Mouse (Mus musculus): ENCODE data around the gene Rora. TPM values are rescaled to one million over a fixed set of nuclear protein-coding genes. Genes with fewer than 3 reads are reported as not detected.

Gene Rora
- polyA plus RNA-seq, 1 experiment from 2014 or later = 6.1 TPM

GRCm38 (mm10) chr9:69319913-69320634 is 666.5 kb downstream of the Rora start:
- peaks cover 55% of the 10 kb centered on the region for H3K4me1 ChIP-seq
- 48% methylated on average over 10 of the region's 10 CpGs for WGBS
- ATAC-seq (ENCODE audit: extremely low read depth, insufficient number of reproducible peaks, low FRiP score, low TSS enrichment) = no peak

GRCm38 (mm10) chr9:69320635-69321027 is 667.0 kb downstream of the Rora start:
- Histone ChIP-seq H3K9ac (no peak overlapping the region), H3K27ac (replicated peaks) (no peak overlapping the region), H3K4me3 (no peak overlapping the region), H3K36me3 (no peaks in the 10 kb centered on the region), H3K4me2 (no peak overlapping the region), H3K27me3 (replicated peaks) (no peaks in the 10 kb centered on the region), H3K9me3 (no peaks in the 10 kb centered on the region), H3K4me1 (peaks cover 49% of the 10 kb centered on the region)
- ATAC-seq (ENCODE audit: extremely low read depth, insufficient number of reproducible peaks, low FRiP score, low TSS enrichment) = no peak
- 60% methylated on average over 3 of the region's 3 CpGs for WGBS

More at GRCm38 (mm10) chr9:69319913-69320634, 666.5 kb downstream of the Rora start:
- Histone ChIP-seq H3K36me3 (no peaks in the 10 kb centered on the region), H3K27ac (replicated peaks) (no peak overlapping the region), H3K9ac (no peak overlapping the region), H3K4me3 (no peak overlapping the region), H3K27me3 (replicated peaks) (no peaks in the 10 kb centered on the region), H3K9me3 (no peaks in the 10 kb centered on the region), H3K4me2 (no peak overlapping the region)

- 91% methylated on average over 1 of the region's 1 CpGs for WGBS
- no peak for ATAC-seq (ENCODE audit: extremely low read depth, insufficient number of reproducible peaks, low FRiP score, low TSS enrichment)
Observed at GRCm38 (mm10) chr9:69321956-69322355, 668.4 kb downstream of the Rora start.

DNA sequence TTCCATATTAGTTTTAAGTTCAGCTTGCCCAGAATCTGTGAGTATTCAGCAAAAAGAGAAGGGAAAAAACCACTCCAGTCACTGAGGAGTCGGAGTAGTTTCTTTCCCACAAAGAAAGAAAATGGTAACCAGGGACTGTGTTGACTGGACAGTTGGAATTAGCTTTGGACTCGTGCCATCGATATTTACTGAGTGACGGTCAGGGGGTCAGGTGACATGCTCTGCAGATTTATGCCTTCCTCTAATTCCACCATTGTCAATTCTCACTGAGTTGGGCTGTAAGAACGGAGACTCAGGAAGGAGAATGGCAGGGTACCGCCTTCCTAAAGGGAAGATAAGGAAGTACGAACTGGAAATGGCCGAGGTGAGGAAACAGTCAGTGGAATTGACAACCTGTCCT is 670.2 kb downstream of the Rora start:
- H3K4me1 ChIP-seq = peaks cover 45% of the 10 kb centered on the region
- no peak overlapping the region for H3K9ac ChIP-seq
- H3K36me3 ChIP-seq = no peaks in the 10 kb centered on the region
- H3K9me3 ChIP-seq = no peaks in the 10 kb centered on the region
- WGBS = 38% methylated on average over 8 of the region's 8 CpGs
- no peaks in the 10 kb centered on the region for H3K27me3 ChIP-seq (replicated peaks)
- no peak overlapping the region for H3K4me3 ChIP-seq
- H3K4me2 ChIP-seq = peak overlapping the region; percentile 25
- no peak for ATAC-seq (ENCODE audit: extremely low read depth, insufficient number of reproducible peaks, low FRiP score, low TSS enrichment)
- H3K27ac ChIP-seq (replicated peaks) = peak overlapping the region; percentile 36

More at GRCm38 (mm10) chr9:69321956-69322355, 668.4 kb downstream of the Rora start:
- Histone ChIP-seq H3K27ac (replicated peaks) (no peak overlapping the region), H3K4me2 (no peak overlapping the region), H3K9ac (no peak overlapping the region), H3K4me3 (no peak overlapping the region), H3K27me3 (replicated peaks) (no peaks in the 10 kb centered on the region), H3K9me3 (no peaks in the 10 kb centered on the region), H3K36me3 (no peaks in the 10 kb centered on the region), H3K4me1 (peaks cover 52% of the 10 kb centered on the region)

DNA sequence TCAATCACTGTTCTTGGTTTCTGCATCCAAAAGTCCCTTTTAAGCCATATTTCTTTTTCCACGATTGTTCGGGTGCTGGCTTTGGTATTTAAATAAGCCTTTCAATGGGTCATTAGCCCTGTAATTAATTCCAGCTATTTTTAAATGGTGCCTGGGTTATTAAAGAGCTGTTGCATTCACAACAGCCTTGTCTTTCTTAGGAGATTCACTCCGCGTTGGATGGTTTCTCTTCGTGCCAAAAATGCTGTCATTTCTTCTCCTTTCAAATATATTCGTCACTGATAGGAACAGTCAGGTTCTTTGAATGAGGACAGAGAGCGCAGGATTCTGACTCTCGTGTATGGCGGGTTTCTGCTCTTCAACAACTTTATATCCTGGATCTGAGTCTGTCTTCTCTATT is 673.5 kb downstream of the Rora start:
- no peaks in the 10 kb centered on the region for H3K9me3 ChIP-seq
- no peaks in the 10 kb centered on the region for H3K27me3 ChIP-seq (replicated peaks)
- no peak overlapping the region for H3K27ac ChIP-seq (replicated peaks)
- H3K9ac ChIP-seq = no peak overlapping the region
- no peak overlapping the region for H3K4me2 ChIP-seq
- no peaks in the 10 kb centered on the region for H3K36me3 ChIP-seq
- peaks cover 34% of the 10 kb centered on the region for H3K4me1 ChIP-seq
- no peak for ATAC-seq (ENCODE audit: extremely low read depth, insufficient number of reproducible peaks, low FRiP score, low TSS enrichment)
- WGBS = 81% methylated on average over 9 of the region's 9 CpGs
- no peak overlapping the region for H3K4me3 ChIP-seq

DNA sequence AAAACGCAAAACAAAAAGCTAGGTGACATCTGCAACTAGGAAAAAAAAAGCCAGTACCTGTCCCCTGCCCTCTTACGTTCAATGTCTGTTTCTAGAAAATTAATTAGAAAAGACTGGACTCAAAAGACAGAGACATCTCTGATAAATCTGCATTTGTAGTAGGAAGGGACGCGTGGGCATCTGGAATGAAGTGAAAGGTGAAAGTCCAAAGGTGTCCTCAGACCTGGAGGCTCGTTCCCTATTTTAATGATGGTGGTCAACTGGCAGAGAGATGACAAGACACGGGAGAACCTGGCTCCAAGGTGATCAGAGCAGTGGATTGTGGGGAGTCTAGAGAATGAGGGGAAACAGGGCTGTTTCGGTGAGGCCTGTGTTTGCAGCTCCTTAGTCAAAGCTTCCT is 674.0 kb downstream of the Rora start:
- Histone ChIP-seq H3K4me2 (no peak overlapping the region), H3K27me3 (replicated peaks) (no peaks in the 10 kb centered on the region), H3K36me3 (no peaks in the 10 kb centered on the region), H3K4me3 (no peak overlapping the region), H3K4me1 (peaks cover 31% of the 10 kb centered on the region), H3K9me3 (no peaks in the 10 kb centered on the region), H3K27ac (replicated peaks) (no peak overlapping the region), H3K9ac (no peak overlapping the region)
- no peak for ATAC-seq (ENCODE audit: extremely low read depth, insufficient number of reproducible peaks, low FRiP score, low TSS enrichment)
- WGBS = 87% methylated on average over 7 of the region's 7 CpGs

- Histone ChIP-seq H3K36me3 (no peaks in the 10 kb centered on the region), H3K4me2 (no peak overlapping the region), H3K9me3 (no peaks in the 10 kb centered on the region), H3K27me3 (replicated peaks) (no peaks in the 10 kb centered on the region), H3K27ac (replicated peaks) (no peak overlapping the region), H3K4me1 (peaks cover 20% of the 10 kb centered on the region), H3K4me3 (no peak overlapping the region), H3K9ac (no peak overlapping the region)
- 87% methylated on average over 3 of the region's 3 CpGs for WGBS
- ATAC-seq (ENCODE audit: extremely low read depth, insufficient number of reproducible peaks, low FRiP score, low TSS enrichment) = no peak
Observed at GRCm38 (mm10) chr9:69331790-69332189, 678.2 kb downstream of the Rora start.

DNA sequence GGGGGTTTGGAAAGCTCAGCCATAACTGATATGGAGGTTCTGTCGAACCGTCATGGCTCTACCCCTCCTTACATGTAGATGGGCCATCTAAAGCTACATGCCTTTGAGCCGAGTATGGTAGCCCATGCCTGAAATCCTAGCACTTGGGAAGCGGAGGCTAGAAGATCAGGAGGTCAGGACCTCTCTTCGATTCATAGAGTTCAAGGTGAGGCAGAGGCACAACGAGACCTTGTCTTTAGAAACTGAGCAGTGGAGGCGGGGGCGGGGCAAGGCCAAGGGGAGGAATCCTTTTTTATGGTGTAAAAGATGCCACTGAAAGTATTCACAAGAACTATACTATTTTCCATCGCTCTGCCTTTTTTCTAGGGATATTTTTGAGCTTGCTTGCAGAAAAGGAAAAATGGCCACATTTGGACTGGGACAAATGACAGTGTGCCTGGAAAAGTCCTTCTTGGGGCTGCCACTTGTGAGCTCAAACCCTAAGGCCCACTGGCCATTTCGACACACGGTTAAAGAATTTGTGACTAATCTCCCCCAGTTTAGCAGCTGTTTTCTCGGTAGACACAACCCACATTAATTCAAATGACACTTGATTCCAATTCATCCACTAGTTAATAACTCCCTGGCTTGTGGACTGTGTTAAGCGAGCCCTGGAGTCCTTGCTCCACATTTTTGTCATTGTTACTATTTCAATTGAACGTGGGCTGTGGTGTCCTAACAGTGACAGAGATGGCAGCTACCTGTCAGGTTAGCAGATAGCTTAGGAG is 679.4 kb downstream of the Rora start:
- ATAC-seq (ENCODE audit: extremely low read depth, insufficient number of reproducible peaks, low FRiP score, low TSS enrichment) = no peak
- Histone ChIP-seq H3K27me3 (replicated peaks) (no peaks in the 10 kb centered on the region), H3K4me2 (no peak overlapping the region), H3K27ac (replicated peaks) (no peak overlapping the region), H3K9me3 (no peaks in the 10 kb centered on the region), H3K4me3 (no peak overlapping the region), H3K4me1 (peaks cover 28% of the 10 kb centered on the region), H3K36me3 (no peaks in the 10 kb centered on the region), H3K9ac (no peak overlapping the region)
- WGBS = 75% methylated on average over 14 of the region's 14 CpGs

DNA sequence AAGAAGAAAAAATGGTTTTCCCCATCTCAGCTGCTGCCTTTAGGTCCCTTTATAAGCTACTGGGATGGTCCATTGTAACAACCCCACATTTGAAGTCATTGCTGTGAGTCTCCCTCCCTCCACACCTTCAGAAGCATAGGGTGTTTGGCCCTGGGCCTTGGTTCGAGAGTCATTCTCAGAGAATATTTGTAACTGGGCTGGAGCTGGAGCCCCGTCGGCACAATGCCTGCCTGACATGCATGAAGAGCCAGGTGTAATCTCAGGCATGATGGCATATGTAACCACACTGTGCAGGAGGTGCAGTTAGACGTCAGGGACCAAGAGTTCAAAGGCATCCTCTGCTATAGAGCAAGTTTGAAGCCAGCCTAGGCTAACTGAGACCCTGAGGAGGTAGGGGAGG is 680.1 kb downstream of the Rora start:
- Histone ChIP-seq H3K27me3 (replicated peaks) (no peaks in the 10 kb centered on the region), H3K9me3 (no peaks in the 10 kb centered on the region), H3K36me3 (no peaks in the 10 kb centered on the region), H3K4me1 (peaks cover 31% of the 10 kb centered on the region), H3K4me2 (no peak overlapping the region), H3K9ac (peak overlapping the region; percentile 50; the same call in 1 of the 2 replicates), H3K4me3 (no peak overlapping the region), H3K27ac (replicated peaks) (no peak overlapping the region)
- no peak for ATAC-seq (ENCODE audit: extremely low read depth, insufficient number of reproducible peaks, low FRiP score, low TSS enrichment)
- WGBS = 76% methylated on average over 4 of the region's 4 CpGs

DNA sequence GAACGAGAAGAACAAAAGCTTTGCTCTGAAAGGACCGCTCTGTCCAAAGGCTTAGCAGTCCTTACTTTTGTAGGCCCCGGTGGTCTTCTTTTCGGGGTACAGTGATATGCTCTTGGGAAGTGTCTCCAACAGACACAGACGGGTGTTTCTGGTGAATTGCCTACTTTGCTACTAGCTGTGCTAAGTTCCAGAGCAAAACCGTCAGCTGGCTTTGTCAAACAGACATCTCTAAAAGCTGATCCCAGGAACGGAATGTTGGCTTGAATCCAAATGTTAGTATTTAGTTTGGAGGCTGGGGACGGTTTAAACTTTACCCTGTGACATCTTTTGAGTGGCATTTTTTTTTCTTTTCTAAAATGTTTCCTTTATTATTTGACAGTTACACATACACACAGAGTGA is 680.5 kb downstream of the Rora start:
- ATAC-seq (ENCODE audit: extremely low read depth, insufficient number of reproducible peaks, low FRiP score, low TSS enrichment) = no peak
- Histone ChIP-seq H3K9me3 (no peaks in the 10 kb centered on the region), H3K27me3 (replicated peaks) (no peaks in the 10 kb centered on the region), H3K27ac (replicated peaks) (no peak overlapping the region), H3K36me3 (no peaks in the 10 kb centered on the region), H3K4me1 (peaks cover 30% of the 10 kb centered on the region), H3K4me3 (no peak overlapping the region), H3K9ac (peak overlapping the region; percentile 50; the same call in 1 of the 2 replicates), H3K4me2 (no peak overlapping the region)
- 45% methylated on average over 8 of the region's 8 CpGs for WGBS

- no peaks in the 10 kb centered on the region for H3K9me3 ChIP-seq
- WGBS = 77% methylated on average over 6 of the region's 6 CpGs
- no peak for ATAC-seq (ENCODE audit: extremely low read depth, insufficient number of reproducible peaks, low FRiP score, low TSS enrichment)
- H3K4me1 ChIP-seq = peaks cover 27% of the 10 kb centered on the region
- no peaks in the 10 kb centered on the region for H3K27me3 ChIP-seq (replicated peaks)
- H3K27ac ChIP-seq (replicated peaks) = no peak overlapping the region
- H3K36me3 ChIP-seq = no peaks in the 10 kb centered on the region
- H3K9ac ChIP-seq = no peak overlapping the region
- no peak overlapping the region for H3K4me3 ChIP-seq
- H3K4me2 ChIP-seq = no peak overlapping the region
Observed at GRCm38 (mm10) chr9:69336063-69336462, 682.5 kb downstream of the Rora start.

Data from heart, embryonic 13.5 days (tissue).